Mouse (Mus musculus) lung, postnatal 0 days (tissue): ENCODE results near the gene Palld.

ENCODE experiments used
- CTCF ChIP-seq: IDR thresholded peaks from 2 replicates; pipeline ENCODE4 v1.5.1; 2016; ENCODE audit warnings: antibody characterized with exemption, mild to moderate bottlenecking
- EP300 ChIP-seq: IDR thresholded peaks from 2 replicates; pipeline ENCODE4 v1.6.1; 2016; ENCODE audit warnings: antibody characterized with exemption, mild to moderate bottlenecking, control low read depth

DNA sequence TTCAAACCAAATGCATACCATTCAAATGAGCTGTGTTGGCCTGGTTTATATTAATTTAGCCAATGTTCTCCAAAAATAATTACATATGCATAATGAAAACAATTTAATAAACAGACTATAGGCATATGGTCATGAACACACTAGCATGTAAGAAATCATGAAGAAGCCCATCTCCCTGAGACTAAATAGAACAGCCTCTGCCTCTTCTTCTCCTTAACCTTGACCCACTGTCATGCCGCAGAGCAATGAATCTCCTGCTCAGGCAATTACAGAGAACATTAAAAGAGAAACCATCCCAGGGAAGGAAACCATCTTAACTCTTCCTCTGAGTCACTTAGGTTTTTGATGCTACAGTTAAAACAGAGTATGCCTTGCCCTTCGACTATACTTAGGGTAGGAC is 262.9 kb downstream of the Palld start:
- TF ChIP-seq CTCF, result no peak
- no peak for TF ChIP-seq EP300
